Mouse (Mus musculus): ENCODE data around the gene Tssk6.
"Not testable (repeated sequence)": the region's sequence is repeated elsewhere in the genome, so short reads cannot be mapped to it uniquely, and the experiment has no call there.

DNA sequence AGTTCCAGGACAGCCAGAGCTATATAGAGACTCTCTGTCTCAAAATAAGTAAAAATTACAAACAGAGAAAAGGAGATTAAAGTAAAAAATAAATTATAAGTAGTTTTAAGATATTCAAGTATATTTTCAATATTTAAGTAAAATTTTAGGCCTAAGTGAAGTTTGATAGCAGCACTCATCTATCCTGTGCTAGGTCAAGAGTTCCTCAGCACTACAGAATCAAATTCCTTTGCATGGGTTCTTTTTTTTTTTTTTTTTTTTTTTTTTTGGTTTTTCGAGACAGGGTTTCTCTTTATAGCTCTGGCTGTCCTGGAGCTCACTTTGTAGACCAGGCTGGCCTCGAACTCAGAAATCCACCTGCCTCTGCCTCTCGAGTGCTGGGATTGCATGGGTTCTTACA, 40.5 kb downstream of the Tssk6 start:
- not testable (repeated sequence) for TF ChIP-seq CTCF, POLR2A (IDR thresholded peaks at IDR 0.05; ENCODE audit: insufficient read depth, low read depth, low read length)

Measured in olfactory bulb, adult 2 months (tissue).